Mouse (Mus musculus): ENCODE data around the gene Fam163a. TPM values are rescaled to one million over a fixed set of nuclear protein-coding genes. Genes with fewer than 3 reads are reported as not detected.

Fam163a gene
- polyA plus RNA-seq, 1 experiment from 2014 or later = 3.0 TPM

- no peak overlapping the region for H3K4me2 ChIP-seq
- H3K9ac ChIP-seq = no peak overlapping the region
- no peaks in the 10 kb centered on the region for H3K27me3 ChIP-seq (replicated peaks)
- WGBS = 88% methylated on average over 3 of the region's 3 CpGs
- no peaks in the 10 kb centered on the region for H3K4me1 ChIP-seq (replicated peaks)
- H3K27ac ChIP-seq (ENCODE audit: poor library complexity, severe bottlenecking) = no peak overlapping the region
- H3K36me3 ChIP-seq = peaks cover 57% of the 10 kb centered on the region
- H3K4me3 ChIP-seq = no peak overlapping the region
- no peaks in the 10 kb centered on the region for H3K9me3 ChIP-seq (replicated peaks)
- no peak for ATAC-seq (ENCODE audit: insufficient number of reproducible peaks, low FRiP score)
Measured at GRCm38 (mm10) chr1:156027849-156028248, 177.0 kb downstream of the Fam163a start.

Other genes with a start within 250 kb of the Fam163a start
- gene Cep350, start 231.8 kb downstream of the Fam163a start, polyA plus RNA-seq (2016; fragmentation: Nextera tagmentation; extraction: Ambion mirVana) = 10.4 and 10.5 TPM in 2 replicates
- gene Tor1aip2, start 169.6 kb downstream of the Fam163a start, polyA plus RNA-seq (2016; fragmentation: Nextera tagmentation; extraction: Ambion mirVana) = 93.3 and 100 TPM in 2 replicates
- 35.6 and 36.9 TPM in 2 replicates for gene Tor1aip1, start 168.5 kb downstream of the Fam163a start, polyA plus RNA-seq (2016; fragmentation: Nextera tagmentation; extraction: Ambion mirVana)
- 0.10 TPM in 1 of 2 replicates, not detected in the other for gene Tdrd5, start 98.6 kb upstream of the Fam163a start, polyA plus RNA-seq (2016; fragmentation: Nextera tagmentation; extraction: Ambion mirVana)
- not detected in 2 replicates for gene Nphs2, start 105.7 kb upstream of the Fam163a start, polyA plus RNA-seq (2016; fragmentation: Nextera tagmentation; extraction: Ambion mirVana)
- gene Gm2000, start 161.0 kb upstream of the Fam163a start, polyA plus RNA-seq (2016; fragmentation: Nextera tagmentation; extraction: Ambion mirVana) = 541 and 552 TPM in 2 replicates
- gene Axdnd1, start 216.1 kb upstream of the Fam163a start, polyA plus RNA-seq (2016; fragmentation: Nextera tagmentation; extraction: Ambion mirVana) = 0.13 and 0.48 TPM in 2 replicates